Mouse (Mus musculus) embryonic facial prominence, embryonic 14.5 days (tissue): ENCODE data around the gene Ociad1. TPM values are rescaled to one million over a fixed set of nuclear protein-coding genes. Genes with fewer than 3 reads are reported as not detected.

Experiments
- ATAC-seq: fragments of 200-750 bp; cut with Nextera tagmentation; 2 replicates; pipeline ENCODE4 v1.8.0; 2017; ENCODE audit warnings: low read depth, moderate number of reproducible peaks, moderate TSS enrichment
- DNase-seq: peaks from one replicate; pipeline ENCODE4 v3.0.0-alpha.2; 2015; ENCODE audit warnings: low spot score
- H3K27ac ChIP-seq: fragments of 300-500 bp; sonication (generic); replicated peaks from 2 replicates; pipeline ENCODE4 v1.5.1; 2014; ENCODE audit warnings: low read depth, mild to moderate bottlenecking, low read length, moderate library complexity
- H3K27me3 ChIP-seq: fragments of 300-500 bp; sonication (generic); replicated peaks from 2 replicates; pipeline ENCODE4 v1.6.1; 2014; ENCODE audit warnings: low read length; ENCODE audit not compliant: control insufficient read depth, insufficient read depth
- H3K36me3 ChIP-seq: fragments of 300-500 bp; sonication (generic); 2 replicates; pipeline ENCODE4 v1.6.1; 2014; ENCODE audit warnings: low read length, mixed read lengths; ENCODE audit not compliant: control insufficient read depth, insufficient read depth
- H3K4me1 ChIP-seq: fragments of 300-500 bp; sonication (generic); 2 replicates; pipeline ENCODE4 v1.6.1; 2014; ENCODE audit warnings: antibody characterized with exemption, low read length; ENCODE audit not compliant: control insufficient read depth, insufficient read depth
- H3K4me2 ChIP-seq: fragments of 300-500 bp; sonication (generic); 2 replicates; pipeline ENCODE4 v1.6.1; 2014; ENCODE audit warnings: low read depth, mild to moderate bottlenecking, low read length, moderate library complexity, mixed read lengths
- H3K4me3 ChIP-seq: fragments of 300-500 bp; sonication (generic); 2 replicates; pipeline ENCODE4 v1.5.1; 2014; ENCODE audit warnings: low read depth, mild to moderate bottlenecking, low read length
- H3K9ac ChIP-seq: fragments of 300-500 bp; sonication (generic); 2 replicates; pipeline ENCODE4 v1.6.1; 2014; ENCODE audit warnings: low read depth, mild to moderate bottlenecking, low read length, moderate library complexity, mixed read lengths
- H3K9me3 ChIP-seq: fragments of 300-500 bp; sonication (generic); 2 replicates; pipeline ENCODE4 v1.6.1; 2016; ENCODE audit warnings: low read length; ENCODE audit not compliant: control insufficient read depth
- WGBS: fragments of 180-500 bp; shearing (Covaris S2); extraction: QIAGEN DNeasy Blood & Tissue Kit; methylation state at CpG from one replicate; pipeline ENCODE4 v1.1.7; 2014; 5-methylcytosine and 5-hydroxymethylcytosine counted together
- polyA plus RNA-seq: library from polyadenylated mRNA; unstranded; fragments of >200 nt; fragmentation: Nextera tagmentation; extraction: Ambion mirVana; gene quantifications from 2 replicates; pipeline ENCODE4 v1.2.1, GENCODE M21; 2014

Ociad1 gene
- polyA plus RNA-seq, 1 experiment from 2014 or later = 145 TPM

- Histone ChIP-seq H3K27ac (peak overlapping the region; percentile 44), H3K4me2 (peak overlapping the region; percentile 10; the same call in 1 of the 2 replicates)
These were observed 13.4 kb upstream of the Ociad1 start for GRCm38 (mm10) chr5:73279190-73279589.

GRCm38 (mm10) chr5:73279732-73280566 is 12.6 kb upstream of the Ociad1 start:
- ATAC-seq = no peak; the same call in 1 of the 2 replicates
- Histone ChIP-seq H3K4me1 (peaks cover 8% of the 10 kb centered on the region), H3K27me3 (no peaks in the 10 kb centered on the region), H3K4me3 (no peak overlapping the region), H3K27ac (peak overlapping the region; percentile 44), H3K36me3 (no peaks in the 10 kb centered on the region), H3K9ac (no peak overlapping the region), H3K4me2 (peak overlapping the region; percentile 10; the same call in 1 of the 2 replicates), H3K9me3 (no peaks in the 10 kb centered on the region)
- DNase-seq = peak; percentile 42
- 40% methylated on average over 4 of the region's 4 CpGs for WGBS

More at GRCm38 (mm10) chr5:73279190-73279589, 13.4 kb upstream of the Ociad1 start:
- H3K36me3 ChIP-seq = no peaks in the 10 kb centered on the region
- H3K9me3 ChIP-seq = no peaks in the 10 kb centered on the region
- H3K4me3 ChIP-seq = no peak overlapping the region
- WGBS = 50% methylated on average over 10 of the region's 10 CpGs
- H3K4me1 ChIP-seq = peaks cover 8% of the 10 kb centered on the region
- H3K27me3 ChIP-seq = no peaks in the 10 kb centered on the region
- ATAC-seq (no peak), DNase-seq (peak; percentile 52)
- H3K9ac ChIP-seq = no peak overlapping the region

GRCm38 (mm10) chr5:73280567-73280850 is 12.1 kb upstream of the Ociad1 start:
- H3K27me3 ChIP-seq = no peaks in the 10 kb centered on the region
- ATAC-seq (no peak), DNase-seq (no peak)
- no peak overlapping the region for H3K4me2 ChIP-seq
- no peak overlapping the region for H3K4me3 ChIP-seq
- 77% methylated on average over 4 of the region's 4 CpGs for WGBS
- no peaks in the 10 kb centered on the region for H3K36me3 ChIP-seq
- no peak overlapping the region for H3K9ac ChIP-seq
- no peak overlapping the region for H3K27ac ChIP-seq
- no peaks in the 10 kb centered on the region for H3K9me3 ChIP-seq
- H3K4me1 ChIP-seq = peaks cover 8% of the 10 kb centered on the region

GRCm38 (mm10) chr5:73284046-73284445 is 8.5 kb upstream of the Ociad1 start:
- Histone ChIP-seq H3K9me3 (no peaks in the 10 kb centered on the region), H3K27me3 (no peaks in the 10 kb centered on the region), H3K36me3 (no peaks in the 10 kb centered on the region), H3K4me3 (no peak overlapping the region), H3K4me1 (peaks cover 8% of the 10 kb centered on the region), H3K27ac (no peak overlapping the region), H3K4me2 (no peak overlapping the region), H3K9ac (no peak overlapping the region)
- ATAC-seq (no peak), DNase-seq (no peak)

- Histone ChIP-seq H3K4me1 (no peaks in the 10 kb centered on the region), H3K36me3 (no peaks in the 10 kb centered on the region), H3K27ac (no peak overlapping the region), H3K27me3 (no peaks in the 10 kb centered on the region), H3K9ac (no peak overlapping the region), H3K9me3 (no peaks in the 10 kb centered on the region), H3K4me2 (no peak overlapping the region), H3K4me3 (no peak overlapping the region)
- ATAC-seq (no peak), DNase-seq (no peak)
- WGBS = 84% methylated on average over 3 of the region's 3 CpGs
These were observed 7.1 kb upstream of the Ociad1 start for GRCm38 (mm10) chr5:73285470-73285978.

GRCm38 (mm10) chr5:73286603-73287002 is 6.0 kb upstream of the Ociad1 start:
- Histone ChIP-seq H3K27me3 (no peaks in the 10 kb centered on the region), H3K4me3 (no peak overlapping the region), H3K9ac (no peak overlapping the region), H3K4me2 (no peak overlapping the region), H3K27ac (no peak overlapping the region), H3K36me3 (no peaks in the 10 kb centered on the region), H3K9me3 (no peaks in the 10 kb centered on the region), H3K4me1 (no peaks in the 10 kb centered on the region)
- ATAC-seq (no peak), DNase-seq (no peak)
- WGBS = 74% methylated on average over 5 of the region's 5 CpGs

GRCm38 (mm10) chr5:73289900-73290299 is 2.7 kb upstream of the Ociad1 start:
- 46% methylated on average over 2 of the region's 2 CpGs for WGBS
- Histone ChIP-seq H3K4me3 (no peak overlapping the region), H3K9ac (no peak overlapping the region), H3K9me3 (no peaks in the 10 kb centered on the region), H3K4me2 (no peak overlapping the region), H3K27ac (no peak overlapping the region), H3K36me3 (peaks cover 2% of the 10 kb centered on the region), H3K27me3 (no peaks in the 10 kb centered on the region), H3K4me1 (peaks cover 3% of the 10 kb centered on the region)
- DNase-seq (no peak), ATAC-seq (no peak)

GRCm38 (mm10) chr5:73293458-73293827 is 859 bp downstream of the Ociad1 start:
- H3K4me1 ChIP-seq = peaks cover 3% of the 10 kb centered on the region
- peak overlapping the region; percentile 98 for H3K4me3 ChIP-seq
- ATAC-seq (no peak), DNase-seq (no peak)
- H3K36me3 ChIP-seq = peaks cover 30% of the 10 kb centered on the region
- peak overlapping the region; percentile 96 for H3K9ac ChIP-seq
- H3K27me3 ChIP-seq = no peaks in the 10 kb centered on the region
- peak overlapping the region; percentile 94; the same call in 1 of the 2 replicates for H3K27ac ChIP-seq
- H3K9me3 ChIP-seq = no peaks in the 10 kb centered on the region
- 11% methylated on average over 8 of the region's 8 CpGs for WGBS
- H3K4me2 ChIP-seq = peak overlapping the region; percentile 70

GRCm38 (mm10) chr5:73295016-73295415 is 2.4 kb downstream of the Ociad1 start:
- DNase-seq (no peak), ATAC-seq (no peak)
- Histone ChIP-seq H3K27ac (no peak overlapping the region), H3K36me3 (peaks cover 39% of the 10 kb centered on the region), H3K4me2 (no peak overlapping the region), H3K9me3 (no peaks in the 10 kb centered on the region), H3K4me1 (peaks cover 3% of the 10 kb centered on the region), H3K9ac (no peak overlapping the region), H3K27me3 (no peaks in the 10 kb centered on the region), H3K4me3 (no peak overlapping the region)
- WGBS = 97% methylated on average over 7 of the region's 7 CpGs
